Mouse (Mus musculus) macrophage (primary cell): ENCODE results near the gene Vmn2r108. TPM values are rescaled to one million over a fixed set of nuclear protein-coding genes. Genes with fewer than 3 reads are reported as not detected.
"Not testable (repeated sequence)": the region's sequence is repeated elsewhere in the genome, so short reads cannot be mapped to it uniquely, and the experiment has no call there.

Experiments
- H3K27ac ChIP-seq: fragments of 350-480 bp; formaldehyde crosslinking; 2 replicates; pipeline ENCODE4 v1.9.0; 2021
- H3K36me3 ChIP-seq: fragments of 350-480 bp; formaldehyde crosslinking; 2 replicates; pipeline ENCODE4 v1.9.0; 2021; ENCODE audit errors: inconsistent target
- H3K4me3 ChIP-seq: fragments of 350-480 bp; formaldehyde crosslinking; 2 replicates; pipeline ENCODE4 v1.9.0; 2021; ENCODE audit errors: inconsistent target
- H3K79me2 ChIP-seq: fragments of 350-480 bp; formaldehyde crosslinking; 2 replicates; pipeline ENCODE4 v1.9.0; 2021; ENCODE audit errors: inconsistent target
- WGBS: methylation state at CpG from one replicate; pipeline ENCODE4 v1.1.7; 2026; ENCODE audit warnings: inconsistent platforms; ENCODE audit not compliant: missing documents; 5-methylcytosine and 5-hydroxymethylcytosine counted together
- polyA plus RNA-seq: library from polyadenylated mRNA; stranded (reverse); fragments of 250-400 nt; gene quantifications from 3 replicates; pipeline ENCODE4 v1.2.4, GENCODE M21; 2018; ENCODE audit warnings: inconsistent platforms
- total RNA-seq, 78 experiments: library from RNA; depleted of rRNA; stranded (reverse); fragments of 250-400 nt; gene quantifications; 1 replicate in 9 of 78; 2 replicates in 24 of 78; 3 replicates in 43 of 78; 4 replicates in 2 of 78; pipeline ENCODE4 v1.2.4; 2018; ENCODE audit warnings: inconsistent platforms in 56 of 78

The Vmn2r108 gene
- total RNA-seq (2018; cell fraction: chromatin; rRNA removed), result not detected
- not detected for total RNA-seq (2018; cell fraction: cytosol; rRNA removed)
- not detected for total RNA-seq (2018; cell fraction: nucleus; rRNA removed)
- polyA plus RNA-seq, result not detected in 3 replicates

GRCm38 (mm10) chr17:20481231-20481630 is at the start of gene Vmn2r108:
Vmn2r108 (minus strand) TSS chr17:20481331.
- Histone ChIP-seq H3K4me3 (no peak within 1 kb of the TSS), H3K36me3 (no peaks in the 10 kb centered on the region), H3K79me2 (no peaks in the 10 kb centered on the region), H3K27ac (no peak within 1 kb of the TSS)

GRCm38 (mm10) chr17:20508247-20508646 is 27.1 kb upstream of the Vmn2r108 start:
- H3K79me2 ChIP-seq, H3K4me3 ChIP-seq, H3K27ac ChIP-seq, H3K36me3 ChIP-seq: not testable (repeated sequence)

GRCm38 (mm10) chr17:20497858-20498257 is 16.7 kb upstream of the Vmn2r108 start, which contains the start of gene Vmn1r225:
Vmn1r225 (plus strand) TSS chr17:20498158.
- Histone ChIP-seq H3K36me3 (no peaks in the 10 kb centered on the region), H3K79me2 (no peaks in the 10 kb centered on the region), H3K4me3 (no peak within 1 kb of the TSS), H3K27ac (no peak within 1 kb of the TSS)

- WGBS, result 79% methylated on average over 3 of the region's 3 CpGs
- Histone ChIP-seq H3K36me3 (no peaks in the 10 kb centered on the region), H3K79me2 (no peaks in the 10 kb centered on the region), H3K27ac (no peak overlapping the region), H3K4me3 (no peak overlapping the region)
Measured at GRCm38 (mm10) chr17:20473311-20473710, 7.8 kb downstream of the Vmn2r108 start.

GRCm38 (mm10) chr17:20439263-20439662 is 41.9 kb downstream of the Vmn2r108 start:
- no peaks in the 10 kb centered on the region for H3K36me3 ChIP-seq
- H3K4me3 ChIP-seq, result no peak overlapping the region
- no peaks in the 10 kb centered on the region for H3K79me2 ChIP-seq
- H3K27ac ChIP-seq, result no peak overlapping the region

GRCm38 (mm10) chr17:20413846-20414245 is 67.3 kb downstream of the Vmn2r108 start, which contains the start of gene Vmn1r224:
Vmn1r224 (plus strand) TSS chr17:20414146.
- Histone ChIP-seq H3K79me2 (no peaks in the 10 kb centered on the region), H3K4me3 (no peak within 1 kb of the TSS), H3K27ac (no peak within 1 kb of the TSS), H3K36me3 (no peaks in the 10 kb centered on the region)
- WGBS, result no CpG with 5 or more reads among the region's 1 CpGs

Other genes with a start within 250 kb of the Vmn2r108 start
- gene Vmn2r105, start 246.3 kb downstream of the Vmn2r108 start, polyA plus RNA-seq, result not detected in 3 replicates
- not detected in 3 replicates for gene Vmn2r106, start 195.8 kb downstream of the Vmn2r108 start, polyA plus RNA-seq
- not detected in 3 replicates for gene Vmn2r107, start 136.1 kb downstream of the Vmn2r108 start, polyA plus RNA-seq
- not detected in 3 replicates for gene Vmn1r224, start 67.2 kb downstream of the Vmn2r108 start, polyA plus RNA-seq
- gene Vmn1r225, start 16.8 kb upstream of the Vmn2r108 start, polyA plus RNA-seq, result not detected in 3 replicates
- gene Vmn2r109, start 83.4 kb upstream of the Vmn2r108 start, polyA plus RNA-seq, result not detected in 3 replicates
- gene Vmn2r110, start 115.1 kb upstream of the Vmn2r108 start, polyA plus RNA-seq, result not detected in 3 replicates
- gene Fpr-rs3, start 143.5 kb upstream of the Vmn2r108 start, polyA plus RNA-seq, result not detected in 3 replicates
- not detected in 3 replicates for gene Vmn1r226, start 201.5 kb upstream of the Vmn2r108 start, polyA plus RNA-seq
- gene Vmn1r227, start 248.5 kb upstream of the Vmn2r108 start, polyA plus RNA-seq, result not detected in 3 replicates